ENCODE assay signal across 9 mouse cellular contexts in the genomic region with DNA sequence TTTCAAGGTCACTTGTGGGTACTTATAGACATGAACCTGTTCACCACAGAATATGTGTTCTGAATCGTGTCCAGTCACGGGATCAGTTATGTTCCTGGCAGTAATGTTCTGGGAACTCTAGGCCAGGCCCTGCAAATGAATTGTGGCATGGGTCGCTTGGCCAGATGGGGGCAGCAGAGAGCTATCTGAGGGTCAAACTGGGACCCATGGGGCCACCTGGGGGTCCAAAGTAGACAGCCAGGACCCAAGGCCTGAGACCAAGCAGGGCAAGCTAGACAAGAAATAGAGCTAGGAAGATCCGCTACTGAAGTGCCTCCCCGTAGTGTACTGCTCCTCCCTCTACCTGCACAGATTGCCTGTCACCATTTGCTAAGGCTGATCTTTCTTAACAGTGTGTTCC.
DNase-seq lines count a peak whose midpoint lies in the region; ATAC-seq and TF ChIP-seq lines count a peak whose summit lies in the region.
"Had no signal": no experiment of that assay in that cellular context is flagged by ENCODE, and none has a peak within 500 bp of the region (broad histone marks: within the 10 kb centered on the region; RNA-seq: fewer than 3 reads in every experiment).

No protein-coding gene starts in this region.

- no peak overlapping the region for H3K9ac ChIP-seq in liver, embryonic 14.5 days (replicated peaks)
- H3K9ac ChIP-seq: midbrain, embryonic 12.5 days had no signal

- no peaks in the 10 kb centered on the region for H3K9me3 ChIP-seq in liver, embryonic 14.5 days (ENCODE audit: control insufficient read depth, low read length)
- H3K9me3 ChIP-seq: midbrain, embryonic 12.5 days had no signal

- no peak for TF ChIP-seq POLR2A in brain, embryonic 14.5 days (IDR thresholded peaks at IDR 0.05; ENCODE audit: borderline replicate concordance, extremely low read depth, insufficient read depth, insufficient read length, poor library complexity, severe bottlenecking)
- no peak for TF ChIP-seq POLR2A in kidney, adult 2 months (IDR thresholded peaks at IDR 0.05; ENCODE audit: low read depth, low read length)

- peak; percentile 76 for TF ChIP-seq CTCF in brain, embryonic 14.5 days (IDR thresholded peaks at IDR 0.05; ENCODE audit: borderline replicate concordance, extremely low read depth, insufficient read depth, insufficient read length)
- peak; percentile 75 for TF ChIP-seq CTCF in kidney, adult 2 months (conservative IDR thresholded peaks at IDR 0.05; ENCODE audit: insufficient read depth, insufficient read length, low read depth, low read length)
- TF ChIP-seq CTCF in liver, embryonic 14.5 days (IDR thresholded peaks at IDR 0.05; ENCODE audit: low read depth) = peak; percentile 80

- no peaks in the 10 kb centered on the region for H3K27me3 ChIP-seq in kidney, adult 2 months (replicated peaks; ENCODE audit: control insufficient read depth, insufficient read depth, low read length)
- H3K27me3 ChIP-seq in liver, embryonic 14.5 days (ENCODE audit: control insufficient read depth, insufficient read depth, low read length) = no peaks in the 10 kb centered on the region
- H3K27me3 ChIP-seq: midbrain, embryonic 12.5 days had no signal

- H3K36me3 ChIP-seq in kidney, adult 2 months (ENCODE audit: control insufficient read depth, insufficient read depth, low read length) = no peaks in the 10 kb centered on the region
- H3K36me3 ChIP-seq in liver, embryonic 14.5 days (replicated peaks; ENCODE audit: control insufficient read depth, insufficient read depth, low read depth) = no peaks in the 10 kb centered on the region
- H3K36me3 ChIP-seq: midbrain, embryonic 12.5 days had no signal

- H3K4me2 ChIP-seq in liver, embryonic 14.5 days (ENCODE audit: low read depth) = no peak overlapping the region
- H3K4me2 ChIP-seq: midbrain, embryonic 12.5 days had no signal

- no peak for ATAC-seq in liver, embryonic 14.5 days (ENCODE audit: insufficient read depth)

- no peaks in the 10 kb centered on the region for H3K4me1 ChIP-seq in kidney, adult 2 months (ENCODE audit: control insufficient read depth, insufficient read depth, low read length)
- H3K4me1 ChIP-seq in liver, embryonic 14.5 days (replicated peaks; ENCODE audit: control insufficient read depth in 2 of 2, insufficient read depth in 2 of 2, low read length in 1 of 2) = no peaks in the 10 kb centered on the region

- H3K4me3 ChIP-seq in kidney, adult 2 months (ENCODE audit: insufficient read depth, low read depth, low read length) = no peak overlapping the region
- H3K4me3 ChIP-seq in liver, embryonic 14.5 days (ENCODE audit: insufficient read depth in 1 of 2, low read depth in 2 of 2, low read length in 2 of 2) = no peak overlapping the region
- H3K4me3 ChIP-seq: midbrain, embryonic 12.5 days had no signal

- DNase-seq in layer of hippocampus, adult 11-12 months (ENCODE audit: low spot score) = peak; percentile 52
- DNase-seq in layer of hippocampus, adult 9-11 months = no peak
- peak; percentile 57 for DNase-seq in brain, embryonic 14.5 days (ENCODE audit: low read depth)
- DNase-seq in forelimb bud, embryonic 11.5 days (ENCODE audit: low read depth, low spot score) = peak; percentile 61
- DNase-seq in kidney, adult 2 months = peak; percentile 39
- no peak for DNase-seq in liver, embryonic 14.5 days (ENCODE audit: low read depth in 3 of 3, low spot score in 3 of 3)
- DNase-seq in right cerebral cortex, postnatal 10 days (ENCODE audit: low spot score in 2 of 2) = peak; percentile 39 to 67
- DNase-seq in adipocyte (ENCODE audit: low spot score) = no peak

- no peak for TF ChIP-seq EP300 in liver, embryonic 14.5 days (IDR thresholded peaks at IDR 0.05; ENCODE audit: low read depth)

- WGBS in kidney, adult 2 months = 51% methylated on average over 5 of the region's 5 CpGs
- 42% methylated on average over 5 of the region's 5 CpGs for WGBS in liver, embryonic 14.5 days (ENCODE audit: insufficient replicate concordance)

- H3K27ac ChIP-seq in kidney, adult 2 months (ENCODE audit: insufficient read depth, low read depth, low read length) = no peak overlapping the region
- H3K27ac ChIP-seq in liver, embryonic 14.5 days = no peak overlapping the region
- H3K27ac ChIP-seq: midbrain, embryonic 12.5 days had no signal

Comparison
In these comparisons a context has a peak if more than half of its experiments do, and no peak if none do; other contexts are left out.
1. DNase-seq: peak in layer of hippocampus, adult 11-12 months (single experiment), brain, embryonic 14.5 days (single experiment), forelimb bud, embryonic 11.5 days (single experiment), kidney, adult 2 months (single experiment) and right cerebral cortex, postnatal 10 days (2 of 2); none in layer of hippocampus, adult 9-11 months (single experiment), liver, embryonic 14.5 days (0 of 3) and adipocyte (single experiment).
2. Peak in every context shown above with its lines, with median percentiles within 50 percentile points of each other: CTCF ChIP-seq.